Mouse (Mus musculus) right cerebral cortex, adult 18-20 months (tissue): Measurements from ENCODE around the gene Smpdl3b.
"Not testable (repeated sequence)": the region's sequence is repeated elsewhere in the genome, so short reads cannot be mapped to it uniquely, and the experiment has no call there.

Experiments
- DNase-seq: peaks from one replicate; pipeline ENCODE4 v3.0.0; 2022; ENCODE audit warnings: mixed read lengths

The Smpdl3b gene

GRCm38 (mm10) chr4:132756974-132757373 is at the start of gene Smpdl3b:
TSS of gene Smpdl3b (minus strand) at chr4:132757252.
- DNase-seq: peak; percentile 83

GRCm38 (mm10) chr4:132806620-132807191 is 49.7 kb upstream of the Smpdl3b start:
- DNase-seq: no peak

DNA sequence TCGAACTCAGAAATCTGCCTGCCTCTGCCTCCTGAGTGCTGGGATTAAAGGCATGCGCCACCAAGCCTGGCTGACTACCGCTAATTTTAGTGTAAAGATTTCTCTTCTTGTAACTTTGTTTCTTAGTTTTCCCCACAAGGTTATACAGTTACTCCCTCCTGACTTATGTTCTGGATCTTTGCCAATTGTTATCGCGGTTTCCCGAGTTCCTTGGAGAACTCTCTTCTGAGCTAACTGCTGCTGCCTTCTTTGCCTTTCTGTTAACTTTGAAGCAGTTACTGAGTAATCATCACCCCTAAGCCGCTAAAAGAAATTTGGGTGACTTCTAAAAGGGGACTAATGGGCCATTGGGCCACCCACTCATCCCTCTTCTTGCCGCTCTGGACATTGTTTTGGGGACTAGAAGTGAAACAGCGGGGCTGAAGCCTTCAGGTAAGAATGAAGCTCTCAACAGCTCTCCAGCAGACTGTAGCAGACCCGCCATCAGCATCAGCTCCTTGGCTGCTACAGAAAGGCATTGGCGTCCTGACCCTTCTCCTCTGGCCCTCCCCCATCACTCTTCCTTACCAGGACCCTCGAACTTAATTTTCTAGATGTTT is 48.6 kb upstream of the Smpdl3b start:
- no peak for DNase-seq

DNA sequence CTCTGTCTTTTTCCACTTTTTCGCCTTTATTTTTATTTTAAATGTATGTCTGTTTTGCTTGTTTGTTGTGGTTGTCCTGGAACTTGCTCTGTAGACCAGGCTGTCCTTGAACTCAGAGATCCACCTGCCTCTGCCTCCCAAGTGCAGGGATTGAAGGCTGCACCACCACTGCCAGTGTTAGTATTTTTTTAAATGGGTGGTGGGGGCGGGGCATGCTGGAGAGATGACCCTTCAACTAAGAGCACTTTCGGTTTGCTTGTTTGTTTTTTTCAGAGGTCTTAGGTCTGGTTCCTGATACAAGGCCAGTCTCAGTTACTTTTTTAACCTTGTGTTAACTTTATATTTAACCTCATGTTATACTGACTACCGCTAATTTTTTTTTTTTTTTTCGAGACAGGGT is 48.1 kb upstream of the Smpdl3b start:
- DNase-seq: no peak

DNA sequence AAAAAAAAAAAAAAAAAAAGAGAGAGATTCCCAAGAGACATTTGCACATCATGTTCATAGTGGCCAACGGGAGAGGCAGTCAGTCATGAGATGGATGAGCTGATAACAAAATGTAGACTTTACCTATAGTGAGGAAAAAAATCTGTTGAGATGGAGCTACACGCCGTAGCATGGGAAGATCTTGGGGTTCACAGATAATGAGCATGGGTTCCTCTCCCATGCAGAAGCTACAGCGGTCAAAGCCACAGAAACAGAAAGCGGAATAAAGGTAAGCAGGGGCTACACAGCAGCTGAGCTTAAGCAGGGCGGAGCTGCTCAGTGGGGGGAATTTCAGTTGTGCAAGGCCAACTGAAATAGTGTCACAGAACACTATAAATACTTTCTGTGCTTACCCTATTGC is 47.3 kb upstream of the Smpdl3b start:
- no peak for DNase-seq

GRCm38 (mm10) chr4:132803876-132804275 is 46.8 kb upstream of the Smpdl3b start:
- no peak for DNase-seq

DNA sequence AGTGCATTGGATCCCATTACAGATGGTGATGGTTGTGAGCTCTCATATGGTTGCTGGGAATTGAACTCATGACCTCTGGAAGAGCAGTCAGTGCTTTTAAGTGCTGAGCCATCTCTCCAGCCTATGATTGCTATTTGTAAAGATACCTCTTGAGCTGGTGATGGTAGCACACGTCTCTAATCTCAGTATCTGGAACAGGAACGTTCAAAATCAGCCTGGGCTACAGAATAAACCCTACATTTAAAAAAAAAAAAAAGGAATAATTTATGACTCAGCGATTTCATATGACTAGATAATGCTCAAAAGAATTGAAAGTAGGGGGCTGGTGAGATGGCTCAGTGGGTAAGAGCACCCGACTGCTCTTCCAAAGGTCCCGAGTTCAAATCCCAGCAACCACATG is 46.2 kb upstream of the Smpdl3b start:
- DNase-seq: no peak

DNA sequence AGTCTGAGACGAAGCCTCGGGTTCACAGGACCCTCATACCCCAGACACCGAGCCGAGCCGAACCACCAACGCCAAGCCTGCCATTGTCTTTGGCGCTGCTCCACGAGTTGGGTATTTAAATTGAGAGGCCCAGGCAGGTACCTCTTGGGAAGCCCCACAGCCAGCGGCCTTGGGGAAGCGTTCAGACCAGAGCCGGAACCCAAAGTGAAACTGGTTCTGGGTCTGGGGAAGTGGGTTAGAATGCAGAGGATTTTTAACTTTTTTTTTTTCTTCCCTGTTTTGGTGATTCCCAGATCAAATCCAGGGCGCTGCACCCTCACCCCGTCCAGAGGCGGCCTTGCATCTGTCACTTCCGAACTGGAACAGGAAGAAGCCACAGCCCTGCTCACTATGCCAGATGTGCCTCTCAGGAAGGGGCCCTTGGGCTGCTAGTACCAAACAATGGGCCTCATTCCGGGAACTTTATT is 45.2 kb upstream of the Smpdl3b start:
- DNase-seq: no peak

DNA sequence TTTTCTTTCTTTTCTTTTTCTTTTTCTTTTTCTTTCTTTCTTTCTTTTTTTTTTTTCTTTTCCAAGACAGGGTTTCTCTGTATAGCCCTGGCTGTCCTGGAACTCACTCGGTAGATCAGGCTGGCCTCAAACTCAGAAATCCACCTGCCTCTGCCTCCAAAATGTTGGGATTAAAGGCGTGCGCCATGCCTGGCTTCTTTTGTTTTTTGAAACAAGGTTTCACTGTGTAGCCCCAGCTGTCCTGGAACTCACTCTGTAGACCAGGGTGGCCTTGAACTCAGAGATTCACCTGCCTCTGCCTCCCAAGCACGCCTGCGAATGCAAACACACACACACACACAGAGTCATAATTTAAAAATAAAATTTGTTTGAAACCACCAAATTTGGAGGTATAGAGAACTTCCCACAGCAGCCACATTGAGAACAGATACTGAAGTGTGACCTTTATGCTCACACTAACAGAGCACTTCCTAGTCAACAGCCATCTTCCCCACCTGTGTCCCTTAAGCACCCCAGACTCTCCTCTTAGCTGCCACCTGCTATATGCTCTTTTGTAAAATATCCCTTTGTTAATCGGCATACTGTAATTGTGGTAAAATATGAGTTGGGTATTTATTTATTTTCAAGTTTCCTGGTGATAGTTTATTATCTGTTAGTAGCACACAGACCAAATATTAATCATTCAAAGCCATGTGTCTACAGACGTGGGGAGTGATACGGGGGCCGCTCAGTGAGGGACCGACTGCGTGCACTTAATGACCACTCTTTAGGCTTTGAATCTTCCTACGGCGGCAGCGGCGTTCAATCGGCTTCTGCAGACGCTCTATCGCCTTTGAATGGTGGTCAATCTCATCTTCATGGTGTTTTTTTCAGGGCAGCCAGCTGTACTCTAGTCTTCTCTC is 44.4 kb upstream of the Smpdl3b start:
- DNase-seq: no peak

GRCm38 (mm10) chr4:132799845-132800244 is 42.8 kb upstream of the Smpdl3b start:
- DNase-seq: peak; percentile 20

GRCm38 (mm10) chr4:132798666-132799065 is 41.6 kb upstream of the Smpdl3b start:
- not testable (repeated sequence) for DNase-seq

DNA sequence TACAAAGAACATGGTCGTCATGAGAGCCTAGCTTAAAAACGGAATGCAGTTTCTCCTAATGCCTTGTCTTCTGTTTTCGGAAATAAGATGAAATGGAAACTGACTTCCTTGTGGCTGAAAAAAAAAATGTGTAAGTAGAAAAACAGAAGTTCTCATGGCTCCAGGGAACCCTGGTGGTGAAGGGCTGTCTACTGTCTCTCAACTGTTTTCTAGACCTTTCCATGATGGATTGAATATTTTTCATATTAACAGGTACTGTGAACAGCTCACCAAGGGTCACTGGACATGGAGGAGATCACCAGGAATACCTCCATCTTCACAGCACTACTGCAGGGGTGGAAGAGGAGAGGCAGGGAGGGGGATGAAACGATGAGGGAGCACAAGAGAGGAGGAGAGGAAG is 41.0 kb upstream of the Smpdl3b start:
- DNase-seq: no peak

DNA sequence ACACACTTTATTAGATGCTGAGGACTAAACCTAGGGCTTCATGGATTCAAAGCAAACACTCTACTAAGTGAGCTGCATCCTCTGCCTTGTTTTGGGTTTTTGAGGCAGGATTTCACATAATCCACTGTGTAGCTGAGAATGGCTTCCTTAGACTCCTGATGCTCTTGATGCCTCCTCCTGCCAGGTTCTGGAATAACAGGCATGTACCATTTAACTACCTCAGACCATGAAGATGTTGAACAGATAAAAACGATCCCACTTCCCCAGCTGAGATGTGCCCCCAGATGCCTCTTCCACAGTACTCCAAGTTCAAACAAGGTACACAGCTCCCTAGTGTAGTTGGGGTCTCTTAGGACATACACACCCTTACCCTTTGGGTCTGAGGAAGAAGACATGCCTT is 40.4 kb upstream of the Smpdl3b start:
- DNase-seq: no peak

DNA sequence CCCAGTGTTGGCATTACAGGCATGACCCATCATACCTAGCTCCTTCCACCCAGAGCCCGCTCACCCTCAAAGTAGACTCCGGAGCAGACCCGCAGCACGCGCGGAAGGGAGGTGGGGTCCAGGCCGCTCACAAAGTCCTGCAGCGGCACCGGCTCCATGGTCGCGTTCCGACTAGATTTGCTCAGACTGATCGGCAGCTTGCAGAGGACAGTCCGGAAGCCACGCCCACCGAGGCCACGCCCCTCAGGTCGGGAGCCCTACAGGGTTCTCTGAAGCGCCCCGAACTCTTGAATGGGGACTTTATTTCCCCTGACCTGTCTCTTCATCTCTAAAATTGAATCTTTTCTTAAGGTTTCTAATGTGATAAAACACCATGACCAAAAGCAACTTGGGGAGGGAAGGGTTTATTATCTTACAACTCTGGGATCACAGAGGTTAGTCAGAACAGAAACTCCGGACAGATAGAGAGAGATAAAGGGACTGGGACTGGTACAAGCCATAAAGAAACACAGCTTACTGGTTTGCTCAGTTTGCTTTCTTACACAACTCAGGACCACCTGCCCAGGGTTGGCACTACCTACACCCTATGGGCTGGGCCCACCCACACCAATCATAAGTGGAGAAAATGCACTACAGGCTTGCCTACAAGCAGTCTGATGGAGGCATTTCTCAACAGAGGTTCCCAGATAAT is 39.3 kb upstream of the Smpdl3b start, which contains the start of gene Themis2:
TSS of gene Themis2 (minus strand) at position 192 of the 691 bp plus-strand sequence.
- DNase-seq: no peak

- DNase-seq: no peak
Observed at GRCm38 (mm10) chr4:132795171-132795570, 38.1 kb upstream of the Smpdl3b start.

GRCm38 (mm10) chr4:132794760-132795159 is 37.7 kb upstream of the Smpdl3b start:
- no peak for DNase-seq

- DNase-seq: no peak
Observed at GRCm38 (mm10) chr4:132794028-132794427, 37.0 kb upstream of the Smpdl3b start.

DNA sequence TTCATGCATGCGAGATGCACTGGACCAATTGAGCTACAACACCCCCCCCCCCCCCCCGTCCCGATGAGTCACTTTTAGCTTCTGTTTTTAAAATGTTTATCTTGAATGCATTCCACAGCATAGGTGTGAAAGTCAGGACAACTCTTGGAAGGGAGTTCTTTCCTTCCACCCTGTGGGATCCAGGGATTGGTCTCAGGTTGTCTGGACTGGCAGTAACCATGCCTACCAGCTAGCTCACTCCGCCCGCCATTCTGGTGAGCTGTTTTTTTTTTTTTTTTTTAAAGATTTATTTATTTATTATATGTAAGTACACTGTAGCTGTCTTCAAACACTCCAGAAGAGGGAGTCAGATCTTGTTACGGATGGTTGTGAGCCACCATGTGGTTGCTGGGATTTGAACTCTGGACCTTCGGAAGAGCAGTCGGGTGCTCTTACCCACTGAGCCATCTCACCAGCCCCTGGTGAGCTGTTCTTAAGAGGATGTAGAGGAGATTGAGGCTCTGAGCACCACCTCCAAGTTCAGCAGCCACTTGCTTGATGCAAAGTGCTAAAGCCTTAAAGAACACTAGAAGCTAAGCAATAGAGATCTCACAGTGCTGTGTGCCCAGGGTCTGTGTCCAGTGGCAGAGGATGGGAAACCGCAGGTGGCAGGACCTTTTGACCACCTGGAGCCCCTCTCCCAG is 36.4 kb upstream of the Smpdl3b start:
- DNase-seq: not testable (repeated sequence)

DNA sequence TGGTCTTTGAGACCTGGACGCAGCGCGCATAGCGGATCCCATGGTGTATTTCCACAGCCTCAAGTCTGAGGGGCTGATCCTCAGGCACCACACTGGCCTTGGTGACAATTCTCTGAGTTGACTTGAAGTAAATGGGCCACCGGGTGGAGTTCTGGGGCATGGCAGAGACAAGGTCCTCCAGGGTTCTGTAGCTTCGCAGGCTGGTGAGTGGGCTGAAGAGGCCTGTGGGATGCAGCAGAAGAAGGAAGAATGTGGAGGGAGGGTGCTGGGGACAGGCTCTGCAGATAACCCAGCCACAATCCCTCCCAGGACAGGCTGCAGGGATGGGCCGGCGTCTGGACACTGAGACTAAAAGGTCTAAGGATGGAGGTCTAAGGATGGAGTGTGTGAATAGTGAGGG is 32.7 kb upstream of the Smpdl3b start:
- DNase-seq: no peak

GRCm38 (mm10) chr4:132785228-132785627 is 28.2 kb upstream of the Smpdl3b start:
- no peak for DNase-seq

DNA sequence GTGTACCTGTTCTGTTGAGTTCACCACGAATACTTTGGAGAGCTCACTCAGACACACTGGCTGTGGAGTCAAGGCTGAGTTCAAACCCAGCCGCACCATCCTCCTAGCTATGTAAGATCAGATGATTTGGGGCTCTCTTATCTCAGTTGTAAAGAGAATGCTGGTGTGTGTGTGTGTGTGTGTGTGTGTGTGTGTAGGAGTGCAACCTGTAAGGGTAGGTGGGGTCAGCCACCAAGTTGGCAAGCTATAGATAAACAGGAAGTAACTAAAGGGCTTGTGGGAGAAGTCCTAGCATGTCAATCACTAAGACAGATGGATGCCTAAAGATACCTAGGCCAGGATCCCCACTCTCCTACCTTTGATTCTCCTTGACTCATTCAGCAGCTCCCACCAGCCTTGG is 26.7 kb upstream of the Smpdl3b start:
- DNase-seq: no peak

DNA sequence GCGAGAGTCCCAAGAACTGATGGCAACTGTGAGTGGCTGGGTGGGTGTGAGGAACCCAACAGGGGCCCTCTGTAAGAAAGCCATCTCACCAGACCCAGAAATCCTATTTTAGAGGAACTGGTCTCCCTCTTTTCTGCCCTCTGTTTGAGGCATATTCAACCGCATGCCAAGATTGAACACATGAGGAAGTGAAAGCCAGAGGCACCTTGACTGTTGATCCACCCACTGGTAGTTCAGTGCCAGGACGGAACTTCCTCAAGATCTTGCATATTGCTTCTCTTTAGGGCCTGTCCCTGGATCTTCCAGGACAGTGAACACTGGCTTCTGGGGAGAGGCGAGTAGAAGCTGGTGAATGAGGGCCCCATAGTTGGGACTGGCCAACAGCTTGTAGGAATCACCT is 23.2 kb upstream of the Smpdl3b start:
- no peak for DNase-seq
